Mouse (Mus musculus): ENCODE data around the gene Dnajb14. TPM values are rescaled to one million over a fixed set of nuclear protein-coding genes. Genes with fewer than 3 reads are reported as not detected.

Gene Dnajb14
- total and polyA plus RNA-seq, 3 experiments: 2.8 to 7.0 (median 4.4) TPM

- dilution Hi-C loops (cut with MboI; ENCODE audit: extremely low pct_ligation_motif_present, extremely low pct_unique_long_range_greater_than_20kb, low sequenced_read_pairs): no loop called here
- Histone ChIP-seq H3K79me2 (replicated peaks; ENCODE audit: control insufficient read depth, extremely low read depth, insufficient read depth, poor library complexity, severe bottlenecking) (no peaks in the 10 kb centered on the region), H3K4me2 (ENCODE audit: insufficient read depth, low read depth, poor library complexity, severe bottlenecking) (no peak overlapping the region), H3K36me3 (replicated peaks in 1 of 2; ENCODE audit: control insufficient read depth in 1 of 2, insufficient read depth in 1 of 2, low read length in 1 of 2) (peaks cover 35 to 56% of the 10 kb centered on the region in 2 experiments), H3K9ac (ENCODE audit: insufficient read depth, low read depth) (no peak overlapping the region), H3K27ac (ENCODE audit: insufficient read depth, low read depth) (no peak overlapping the region), H3K27me3 (replicated peaks) (no peaks in the 10 kb centered on the region), H3K4me1 (ENCODE audit: control insufficient read depth in 1 of 2, insufficient read depth in 2 of 2) (peaks cover 0 to 22% of the 10 kb centered on the region in 2 experiments; a peak in 2 of 4 replicates), H3K9me3 (replicated peaks; ENCODE audit: low read length) (peaks cover 5% of the 10 kb centered on the region), H3K4me3 (replicated peaks in 1 of 3; ENCODE audit: low read depth in 2 of 3, low read length in 2 of 3, poor library complexity in 1 of 3) (no peak overlapping the region)
- in situ Hi-C loops (cut with MboI; ENCODE audit: low pct_ligation_motif_present, low pct_unique_long_range_greater_than_20kb, low sequenced_read_pairs): no loop called here
- no peak for DNase-seq (ENCODE audit: extremely low read depth)
- no peak for TF ChIP-seq ZKSCAN1 (IDR thresholded peaks at IDR 0.05; ENCODE audit: borderline replicate concordance, low read depth, low read length)
- TF ChIP-seq NRF1 (IDR thresholded peaks at IDR 0.05; ENCODE audit: low read depth, low read length): no peak
- TF ChIP-seq USF2 (conservative IDR thresholded peaks at IDR 0.05; ENCODE audit: low read depth, low read length): no peak
- no peak for TF ChIP-seq TBP (conservative IDR thresholded peaks at IDR 0.05; ENCODE audit: low read depth, low read length)
- TF ChIP-seq POLR2AphosphoS2 (IDR thresholded peaks at IDR 0.05; ENCODE audit: low read depth, low read length): no peak
- no peak for TF ChIP-seq CHD2 (IDR thresholded peaks at IDR 0.05; ENCODE audit: low read length)
Measured at GRCm38 (mm10) chr3:137896867-137897266, 29.4 kb downstream of the Dnajb14 start.

DNA sequence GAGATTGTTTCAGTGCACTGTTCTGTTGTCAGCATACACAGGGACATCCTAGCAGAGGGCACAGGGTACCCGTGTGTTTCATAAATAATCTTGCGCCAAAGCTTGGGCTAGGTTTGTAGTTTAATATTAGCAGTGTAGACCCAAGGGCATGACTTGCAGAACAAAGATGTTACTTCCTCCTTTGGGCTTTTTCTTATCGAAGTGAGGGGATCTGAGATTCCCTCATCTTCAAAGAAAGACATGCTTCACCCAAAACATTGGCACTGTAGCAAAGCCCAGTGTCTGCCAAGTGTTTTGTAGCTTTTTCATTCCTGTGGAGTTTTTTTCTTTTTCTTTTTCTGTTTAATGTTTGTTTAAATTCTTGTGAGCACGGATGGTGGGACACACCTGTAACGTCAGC is 30.2 kb downstream of the Dnajb14 start:
- Histone ChIP-seq H3K9me3 (replicated peaks; ENCODE audit: low read length) (peaks cover 8% of the 10 kb centered on the region), H3K4me1 (ENCODE audit: control insufficient read depth in 1 of 2, insufficient read depth in 2 of 2) (peaks cover 0 to 17% of the 10 kb centered on the region in 2 experiments; a peak in 2 of 4 replicates), H3K27me3 (replicated peaks) (no peaks in the 10 kb centered on the region), H3K9ac (ENCODE audit: insufficient read depth, low read depth) (no peak overlapping the region), H3K27ac (ENCODE audit: insufficient read depth, low read depth) (no peak overlapping the region), H3K36me3 (replicated peaks in 1 of 2; ENCODE audit: control insufficient read depth in 1 of 2, insufficient read depth in 1 of 2, low read length in 1 of 2) (peaks cover 40 to 57% of the 10 kb centered on the region in 2 experiments), H3K79me2 (replicated peaks; ENCODE audit: control insufficient read depth, extremely low read depth, insufficient read depth, poor library complexity, severe bottlenecking) (no peaks in the 10 kb centered on the region), H3K4me2 (ENCODE audit: insufficient read depth, low read depth, poor library complexity, severe bottlenecking) (no peak overlapping the region), H3K4me3 (replicated peaks in 1 of 3; ENCODE audit: low read depth in 2 of 3, low read length in 2 of 3, poor library complexity in 1 of 3) (no peak overlapping the region)
- no peak for TF ChIP-seq BHLHE40 (IDR thresholded peaks at IDR 0.05; ENCODE audit: low read depth, low read length)
- TF ChIP-seq ZMIZ1 (IDR thresholded peaks at IDR 0.05; ENCODE audit: low read depth, low read length): no peak
- no peak for TF ChIP-seq RCOR1 (conservative IDR thresholded peaks at IDR 0.05; ENCODE audit: low read depth, low read length)
- no peak for TF ChIP-seq MEF2A (IDR thresholded peaks at IDR 0.05; ENCODE audit: borderline replicate concordance, low read depth, low read length)
- TF ChIP-seq CHD2 (IDR thresholded peaks at IDR 0.05; ENCODE audit: low read length): no peak
- no peak for TF ChIP-seq MAZ (IDR thresholded peaks at IDR 0.05; ENCODE audit: low read depth, low read length)
- TF ChIP-seq ZKSCAN1 (IDR thresholded peaks at IDR 0.05; ENCODE audit: borderline replicate concordance, low read depth, low read length): no peak
- TF ChIP-seq ELF1 (IDR thresholded peaks at IDR 0.05; ENCODE audit: low read depth, low read length): no peak
- no peak for TF ChIP-seq PAX5 (IDR thresholded peaks at IDR 0.05; ENCODE audit: low read length)
- TF ChIP-seq IRF4 (IDR thresholded peaks at IDR 0.05; ENCODE audit: low read depth, low read length): no peak
- TF ChIP-seq RAD21 (IDR thresholded peaks at IDR 0.05; ENCODE audit: low read depth, low read length): no peak
- no peak for TF ChIP-seq POLR2A (IDR thresholded peaks at IDR 0.05; ENCODE audit: low read depth, low read length)
- in situ Hi-C loops (cut with MboI; ENCODE audit: low pct_ligation_motif_present, low pct_unique_long_range_greater_than_20kb, low sequenced_read_pairs): no loop called here
- dilution Hi-C loops (cut with MboI; ENCODE audit: extremely low pct_ligation_motif_present, extremely low pct_unique_long_range_greater_than_20kb, low sequenced_read_pairs): no loop called here
- no peak for DNase-seq (ENCODE audit: extremely low read depth)

Data from CH12.LX (cell line).